Mouse (Mus musculus) forebrain, embryonic 16.5 days (tissue): Measurements from ENCODE around the gene Paf1. TPM values are rescaled to one million over a fixed set of nuclear protein-coding genes. Genes with fewer than 3 reads are reported as not detected.

ENCODE experiments used
- ATAC-seq: fragments of 200-750 bp; cut with Nextera tagmentation; 2 replicates; pipeline ENCODE4 v1.8.0; 2017; ENCODE audit warnings: mild to moderate bottlenecking, moderate library complexity
- H3K27ac ChIP-seq: fragments of 300-500 bp; sonication (generic); 2 replicates; pipeline ENCODE4 v1.5.1; 2014; ENCODE audit warnings: low read length, control low read depth
- H3K27me3 ChIP-seq: fragments of 300-500 bp; sonication (generic); replicated peaks from 2 replicates; pipeline ENCODE4 v1.6.1; 2014; ENCODE audit warnings: low read length; ENCODE audit not compliant: control insufficient read depth, insufficient read depth
- H3K36me3 ChIP-seq: fragments of 300-500 bp; sonication (generic); 2 replicates; pipeline ENCODE4 v1.6.1; 2014; ENCODE audit not compliant: control insufficient read depth, insufficient read depth
- H3K4me1 ChIP-seq: fragments of 300-500 bp; sonication (generic); replicated peaks from 2 replicates; pipeline ENCODE4 v1.6.1; 2014; ENCODE audit warnings: low read length; ENCODE audit not compliant: control insufficient read depth, insufficient read depth
- H3K4me2 ChIP-seq: fragments of 300-500 bp; sonication (generic); 2 replicates; pipeline ENCODE4 v1.6.1; 2014; ENCODE audit warnings: mild to moderate bottlenecking, low read length, control low read depth
- H3K4me3 ChIP-seq: fragments of 300-500 bp; sonication (generic); replicated peaks from 2 replicates; pipeline ENCODE4 v1.5.1; 2014; ENCODE audit warnings: mild to moderate bottlenecking, low read length, control low read depth
- H3K9ac ChIP-seq: fragments of 300-500 bp; sonication (generic); replicated peaks from 2 replicates; pipeline ENCODE4 v1.6.1; 2014; ENCODE audit warnings: low read depth, low read length, control low read depth
- H3K9me3 ChIP-seq: fragments of 300-500 bp; sonication (generic); 2 replicates; pipeline ENCODE4 v1.6.1; 2016; ENCODE audit warnings: low read length; ENCODE audit not compliant: control insufficient read depth
- WGBS: fragments of 180-500 bp; shearing (Covaris S2); extraction: QIAGEN DNeasy Blood & Tissue Kit; methylation state at CpG from one replicate; pipeline ENCODE4 v1.1.7; 2014; 5-methylcytosine and 5-hydroxymethylcytosine counted together
- polyA plus RNA-seq: library from polyadenylated mRNA; unstranded; fragments of >200 nt; fragmentation: Nextera tagmentation; extraction: Ambion mirVana; gene quantifications from 2 replicates; pipeline ENCODE4 v1.2.1, GENCODE M21; 2015

The Paf1 gene
- polyA plus RNA-seq, 1 experiment from 2014 or later: 111 TPM

- Histone ChIP-seq H3K36me3 (peaks cover 14% of the 10 kb centered on the region), H3K4me1 (no peaks in the 10 kb centered on the region)
- ATAC-seq: no peak
Measured at GRCm38 (mm10) chr7:28417368-28417767, 24.6 kb downstream of the Paf1 start.

GRCm38 (mm10) chr7:28418096-28418670 is 25.4 kb downstream of the Paf1 start:
- no peak overlapping the region for H3K9ac ChIP-seq
- no peaks in the 10 kb centered on the region for H3K4me1 ChIP-seq
- WGBS: 68% methylated on average over 8 of the region's 8 CpGs
- no peaks in the 10 kb centered on the region for H3K9me3 ChIP-seq
- H3K4me2 ChIP-seq: no peak overlapping the region
- H3K27me3 ChIP-seq: no peaks in the 10 kb centered on the region
- no peak; the same call in 1 of the 2 replicates for ATAC-seq
- H3K27ac ChIP-seq: no peak overlapping the region
- no peak overlapping the region for H3K4me3 ChIP-seq
- H3K36me3 ChIP-seq: peaks cover 14% of the 10 kb centered on the region

More at GRCm38 (mm10) chr7:28417368-28417767, 24.6 kb downstream of the Paf1 start:
- H3K9ac ChIP-seq: no peak overlapping the region
- H3K4me3 ChIP-seq: no peak overlapping the region
- H3K27ac ChIP-seq: no peak overlapping the region
- no peaks in the 10 kb centered on the region for H3K9me3 ChIP-seq
- H3K27me3 ChIP-seq: no peaks in the 10 kb centered on the region
- no peak overlapping the region for H3K4me2 ChIP-seq

- 95% methylated on average over 2 of the region's 2 CpGs for whole genome bisulfite sequencing
- H3K36me3 ChIP-seq: peaks cover 8% of the 10 kb centered on the region; the same call in 1 of the 2 replicates
- H3K27ac ChIP-seq: no peak overlapping the region
- no peak for ATAC-seq
- no peaks in the 10 kb centered on the region for H3K27me3 ChIP-seq
- no peak overlapping the region for H3K9ac ChIP-seq
- no peak overlapping the region for H3K4me3 ChIP-seq
- H3K4me1 ChIP-seq: no peaks in the 10 kb centered on the region
- no peaks in the 10 kb centered on the region for H3K9me3 ChIP-seq
- no peak overlapping the region for H3K4me2 ChIP-seq
Measured at GRCm38 (mm10) chr7:28419416-28419815, 26.7 kb downstream of the Paf1 start.

- 100% methylated on average over 1 of the region's 1 CpGs for WGBS
- Histone ChIP-seq H3K4me3 (no peak overlapping the region), H3K9ac (no peak overlapping the region), H3K9me3 (no peaks in the 10 kb centered on the region), H3K27me3 (no peaks in the 10 kb centered on the region), H3K36me3 (0 out of 2 replicates have a peak, but pooled peaks cover 3% of the 10 kb centered on the region), H3K4me1 (no peaks in the 10 kb centered on the region), H3K27ac (no peak overlapping the region), H3K4me2 (no peak overlapping the region)
- ATAC-seq: no peak
Measured at GRCm38 (mm10) chr7:28423018-28423417, 30.3 kb downstream of the Paf1 start.

- Histone ChIP-seq H3K36me3 (peaks cover 3% of the 10 kb centered on the region; the same call in 1 of the 2 replicates), H3K9ac (no peak overlapping the region), H3K9me3 (no peaks in the 10 kb centered on the region), H3K4me2 (no peak overlapping the region), H3K4me3 (no peak overlapping the region), H3K4me1 (peaks cover 9% of the 10 kb centered on the region), H3K27ac (no peak overlapping the region), H3K27me3 (no peaks in the 10 kb centered on the region)
- no peak for ATAC-seq
Measured at GRCm38 (mm10) chr7:28427738-28428137, 35.0 kb downstream of the Paf1 start.

- H3K4me3 ChIP-seq: no peak overlapping the region
- H3K9ac ChIP-seq: no peak overlapping the region
- no peak overlapping the region for H3K4me2 ChIP-seq
- H3K9me3 ChIP-seq: no peaks in the 10 kb centered on the region
- H3K27me3 ChIP-seq: no peaks in the 10 kb centered on the region
- ATAC-seq: no peak
- WGBS: 80% methylated on average over 1 of the region's 1 CpGs
- H3K36me3 ChIP-seq: peaks cover 3% of the 10 kb centered on the region; the same call in 1 of the 2 replicates
- H3K27ac ChIP-seq: no peak overlapping the region
- peaks cover 36% of the 10 kb centered on the region for H3K4me1 ChIP-seq
Measured at GRCm38 (mm10) chr7:28430512-28430911, 37.8 kb downstream of the Paf1 start.

GRCm38 (mm10) chr7:28432252-28432651 is 39.5 kb downstream of the Paf1 start:
- H3K9ac ChIP-seq: no peak overlapping the region
- no peak for ATAC-seq
- H3K27ac ChIP-seq: no peak overlapping the region
- no peaks in the 10 kb centered on the region for H3K27me3 ChIP-seq
- 93% methylated on average over 2 of the region's 2 CpGs for WGBS
- H3K36me3 ChIP-seq: peaks cover 3% of the 10 kb centered on the region; the same call in 1 of the 2 replicates
- no peak overlapping the region for H3K4me3 ChIP-seq
- peaks cover 38% of the 10 kb centered on the region for H3K4me1 ChIP-seq
- H3K4me2 ChIP-seq: no peak overlapping the region
- H3K9me3 ChIP-seq: no peaks in the 10 kb centered on the region

GRCm38 (mm10) chr7:28435660-28436259 is 43.0 kb downstream of the Paf1 start:
- H3K27ac ChIP-seq: peak overlapping the region; percentile 49; the same call in 1 of the 2 replicates
- no peaks in the 10 kb centered on the region for H3K27me3 ChIP-seq
- ATAC-seq: peak; percentile 18
- H3K9ac ChIP-seq: peak overlapping the region; percentile 86
- H3K4me1 ChIP-seq: peaks cover 40% of the 10 kb centered on the region
- peaks cover 3% of the 10 kb centered on the region; the same call in 1 of the 2 replicates for H3K36me3 ChIP-seq
- peak overlapping the region; percentile 91 for H3K4me3 ChIP-seq
- WGBS: 1% methylated on average over 37 of the region's 70 CpGs
- H3K4me2 ChIP-seq: peak overlapping the region; percentile 84
- no peaks in the 10 kb centered on the region for H3K9me3 ChIP-seq

- under 1% methylated on average over 50 of the region's 64 CpGs for WGBS
Measured at GRCm38 (mm10) chr7:28436271-28436904, 43.6 kb downstream of the Paf1 start.

More at GRCm38 (mm10) chr7:28436271-28436904, 43.6 kb downstream of the Paf1 start:
- H3K36me3 ChIP-seq: peaks cover 3% of the 10 kb centered on the region; the same call in 1 of the 2 replicates
- peak; percentile 98 for ATAC-seq
- peak overlapping the region; percentile 64 for H3K4me2 ChIP-seq
- peak overlapping the region; percentile 86 for H3K9ac ChIP-seq
- H3K4me1 ChIP-seq: peaks cover 40% of the 10 kb centered on the region
- peak overlapping the region; percentile 91 for H3K4me3 ChIP-seq
- H3K27ac ChIP-seq: peak overlapping the region; percentile 76
- no peaks in the 10 kb centered on the region for H3K9me3 ChIP-seq
- H3K27me3 ChIP-seq: no peaks in the 10 kb centered on the region
